Mouse (Mus musculus): ENCODE data around the gene Tspo. TPM values are rescaled to one million over a fixed set of nuclear protein-coding genes. Genes with fewer than 3 reads are reported as not detected.

Tspo gene
- polyA plus RNA-seq, 1 experiment: 584 TPM

DNA sequence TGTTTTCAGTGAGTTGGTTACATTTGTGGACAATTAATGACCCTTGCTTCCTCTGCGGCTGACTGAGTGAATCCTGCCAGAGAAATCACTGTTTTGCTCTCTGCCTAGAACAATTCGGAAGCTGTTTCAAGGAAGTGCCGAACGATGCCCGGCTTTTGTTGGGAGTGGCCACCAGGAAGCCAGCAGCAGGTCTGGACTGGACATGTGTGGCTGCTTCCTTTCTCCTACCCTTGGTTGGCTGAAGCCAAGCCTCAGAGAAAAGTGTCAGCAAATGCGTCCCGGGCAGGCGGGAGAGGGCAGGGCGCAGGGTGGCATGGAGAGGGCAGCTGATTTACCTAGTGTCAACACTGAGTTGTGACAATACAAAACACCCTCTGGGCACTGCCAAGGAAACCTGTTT, 33.2 kb upstream of the Tspo start:
- Histone ChIP-seq H3K4me1 (replicated peaks; ENCODE audit: control insufficient read depth, insufficient read depth, low read length) (peaks cover 6% of the 10 kb centered on the region; the same call in 1 of the 2 replicates), H3K36me3 (ENCODE audit: control insufficient read depth, insufficient read depth, low read length) (no peaks in the 10 kb centered on the region), H3K27me3 (ENCODE audit: control insufficient read depth, insufficient read depth, low read length) (peaks cover 2% of the 10 kb centered on the region; the same call in 1 of the 2 replicates), H3K27ac (ENCODE audit: control insufficient read depth, insufficient read depth, low read length) (no peak overlapping the region), H3K4me3 (ENCODE audit: control insufficient read depth, insufficient read depth, low read length) (no peak overlapping the region)
- 55% methylated on average over 9 of the region's 9 CpGs for WGBS
- DNase-seq: no peak
- TF ChIP-seq CTCF (IDR thresholded peaks at IDR 0.05; ENCODE audit: borderline replicate concordance, control insufficient read depth, extremely low read depth, insufficient read depth, low read length, poor library complexity) (no peak), POLR2A (IDR thresholded peaks at IDR 0.05; ENCODE audit: control insufficient read depth, extremely low read depth, insufficient read depth, low read length, poor library complexity) (no peak)

DNA sequence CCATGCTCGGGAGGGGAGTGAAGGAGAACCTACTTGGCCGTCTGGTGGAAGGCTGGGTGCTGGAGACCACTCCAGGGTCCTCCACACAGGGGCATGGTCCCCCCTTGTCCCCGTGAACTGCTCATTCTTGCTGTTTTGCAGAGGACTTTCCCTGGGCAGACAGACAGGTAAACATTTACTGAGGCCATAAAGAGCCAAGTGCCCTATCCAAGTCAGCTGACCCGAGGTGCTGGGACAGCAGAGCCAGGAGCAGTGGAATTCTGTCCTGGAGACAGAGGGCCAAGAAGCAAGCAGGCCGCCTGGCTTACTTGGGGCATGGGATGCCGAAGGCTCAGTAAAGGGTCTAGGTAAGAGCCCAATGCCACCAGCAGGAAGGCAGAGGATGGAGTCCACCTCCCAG, 32.7 kb upstream of the Tspo start:
- no peaks in the 10 kb centered on the region for H3K36me3 ChIP-seq (ENCODE audit: control insufficient read depth, insufficient read depth, low read length)
- WGBS: 84% methylated on average over 6 of the region's 6 CpGs
- DNase-seq: no peak
- H3K27me3 ChIP-seq (ENCODE audit: control insufficient read depth, insufficient read depth, low read length): peaks cover 2% of the 10 kb centered on the region; the same call in 1 of the 2 replicates
- peaks cover 6% of the 10 kb centered on the region; the same call in 1 of the 2 replicates for H3K4me1 ChIP-seq (replicated peaks; ENCODE audit: control insufficient read depth, insufficient read depth, low read length)
- no peak overlapping the region for H3K4me3 ChIP-seq (ENCODE audit: control insufficient read depth, insufficient read depth, low read length)
- H3K27ac ChIP-seq (ENCODE audit: control insufficient read depth, insufficient read depth, low read length): no peak overlapping the region
- TF ChIP-seq POLR2A (IDR thresholded peaks at IDR 0.05; ENCODE audit: control insufficient read depth, extremely low read depth, insufficient read depth, low read length, poor library complexity) (no peak), CTCF (IDR thresholded peaks at IDR 0.05; ENCODE audit: borderline replicate concordance, control insufficient read depth, extremely low read depth, insufficient read depth, low read length, poor library complexity) (no peak)

DNA sequence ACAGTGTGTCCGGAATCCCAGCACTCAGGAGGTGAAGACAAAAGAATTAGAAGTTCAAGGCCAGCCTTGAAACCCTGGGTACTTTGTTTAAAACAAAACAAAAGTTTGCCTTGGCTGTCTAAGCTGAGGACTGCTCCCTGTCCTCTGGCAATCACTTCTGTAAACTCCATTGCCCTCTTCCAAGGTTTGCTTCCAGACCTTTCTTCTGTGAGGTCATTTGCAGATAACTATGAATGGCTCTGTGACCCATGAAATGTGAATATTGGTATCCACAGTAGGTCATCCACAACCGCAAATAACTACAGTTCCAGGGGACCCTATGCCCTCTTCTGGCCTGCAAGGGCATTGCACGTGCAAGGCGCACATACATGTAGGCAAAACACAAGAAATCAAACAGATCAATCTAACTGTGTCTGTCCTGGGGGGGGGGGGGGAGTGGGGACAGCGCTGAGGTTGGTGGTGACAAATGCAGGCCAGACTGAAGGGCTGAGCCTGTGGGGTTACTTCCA, 31.4 kb upstream of the Tspo start:
- TF ChIP-seq POLR2A (IDR thresholded peaks at IDR 0.05; ENCODE audit: control insufficient read depth, extremely low read depth, insufficient read depth, low read length, poor library complexity) (no peak), CTCF (IDR thresholded peaks at IDR 0.05; ENCODE audit: borderline replicate concordance, control insufficient read depth, extremely low read depth, insufficient read depth, low read length, poor library complexity) (no peak)

DNA sequence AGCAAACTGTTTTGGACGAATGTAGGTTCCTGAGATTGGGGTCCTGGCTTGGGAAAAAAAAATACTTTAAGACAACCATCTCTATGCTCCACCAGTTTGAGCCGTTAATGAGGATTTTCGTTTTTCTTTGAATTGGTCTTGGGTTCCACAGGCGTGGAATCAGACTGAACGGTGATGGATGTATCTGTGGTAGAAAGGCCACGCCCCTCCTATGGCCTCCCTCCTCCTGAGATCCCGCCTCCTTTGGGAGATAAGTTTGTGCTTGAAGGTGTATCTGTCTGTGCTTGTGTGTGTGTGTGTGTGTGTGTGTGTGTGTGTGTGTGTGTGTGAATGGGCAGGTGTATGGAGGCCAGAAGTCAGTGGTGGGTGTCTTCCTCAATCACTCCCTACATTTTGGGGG, 30.8 kb upstream of the Tspo start:
- TF ChIP-seq CTCF (IDR thresholded peaks at IDR 0.05; ENCODE audit: borderline replicate concordance, control insufficient read depth, extremely low read depth, insufficient read depth, low read length, poor library complexity): no peak
- TF ChIP-seq POLR2A (IDR thresholded peaks at IDR 0.05; ENCODE audit: control insufficient read depth, extremely low read depth, insufficient read depth, low read length, poor library complexity): no peak
- Histone ChIP-seq H3K4me3 (ENCODE audit: control insufficient read depth, insufficient read depth, low read length) (no peak overlapping the region), H3K27me3 (ENCODE audit: control insufficient read depth, insufficient read depth, low read length) (no peaks in the 10 kb centered on the region), H3K36me3 (ENCODE audit: control insufficient read depth, insufficient read depth, low read length) (no peaks in the 10 kb centered on the region), H3K4me1 (replicated peaks; ENCODE audit: control insufficient read depth, insufficient read depth, low read length) (no peaks in the 10 kb centered on the region), H3K27ac (ENCODE audit: control insufficient read depth, insufficient read depth, low read length) (no peak overlapping the region)
- DNase-seq: no peak
- WGBS: 85% methylated on average over 7 of the region's 7 CpGs

More for the DNA sequence above, 31.4 kb upstream of the Tspo start:
- 91% methylated on average over 5 of the region's 5 CpGs for WGBS
- H3K36me3 ChIP-seq (ENCODE audit: control insufficient read depth, insufficient read depth, low read length): no peaks in the 10 kb centered on the region
- peaks cover 2% of the 10 kb centered on the region; the same call in 1 of the 2 replicates for H3K27me3 ChIP-seq (ENCODE audit: control insufficient read depth, insufficient read depth, low read length)
- peaks cover 6% of the 10 kb centered on the region; the same call in 1 of the 2 replicates for H3K4me1 ChIP-seq (replicated peaks; ENCODE audit: control insufficient read depth, insufficient read depth, low read length)
- no peak overlapping the region for H3K4me3 ChIP-seq (ENCODE audit: control insufficient read depth, insufficient read depth, low read length)
- no peak overlapping the region for H3K27ac ChIP-seq (ENCODE audit: control insufficient read depth, insufficient read depth, low read length)
- DNase-seq: no peak

DNA sequence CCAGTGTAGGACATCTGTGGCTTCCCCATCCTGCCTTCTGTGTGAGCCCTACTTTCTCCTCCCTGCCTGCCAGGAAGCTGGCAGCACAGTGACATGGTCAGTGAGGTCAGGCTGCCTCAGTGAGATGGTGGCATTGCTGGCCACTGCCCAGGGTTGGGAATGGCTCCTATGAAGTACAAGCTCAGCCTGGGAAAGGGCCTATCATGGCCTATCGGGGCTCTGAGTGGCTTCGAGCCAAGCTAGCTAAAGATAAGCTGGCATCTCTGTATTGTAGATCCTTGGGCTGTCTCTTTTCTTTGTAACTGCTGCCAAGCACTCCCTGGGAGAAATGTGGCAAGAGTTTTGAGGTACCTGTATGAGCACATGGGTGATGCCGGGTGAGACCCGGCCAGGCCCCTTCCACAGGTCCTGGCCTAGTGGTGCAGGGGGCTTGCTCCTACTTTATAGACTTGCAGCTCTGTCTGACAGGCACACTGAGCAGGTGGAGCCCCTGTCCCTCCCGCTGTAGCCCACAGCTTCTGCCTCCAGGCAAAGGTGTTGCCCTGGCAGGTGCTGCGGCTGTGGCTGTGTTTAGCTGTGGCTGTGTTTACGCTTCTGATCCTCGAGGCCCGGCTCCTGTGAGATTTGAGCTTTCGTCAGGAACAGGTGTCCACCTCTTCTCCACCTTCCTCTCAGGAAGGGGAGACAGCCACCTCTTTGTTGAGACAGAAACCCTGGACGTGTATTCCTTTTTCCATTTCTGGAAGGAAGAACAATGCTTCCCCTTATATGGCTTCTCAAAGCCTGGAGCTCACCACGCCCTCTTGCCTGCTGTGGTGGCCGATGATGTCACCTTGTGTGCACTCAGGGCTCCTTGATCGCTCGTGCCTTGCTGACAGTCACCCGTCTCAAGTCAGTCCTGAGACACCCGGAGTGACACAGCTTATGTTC, 28.2 kb upstream of the Tspo start:
- TF ChIP-seq CTCF (IDR thresholded peaks at IDR 0.05; ENCODE audit: borderline replicate concordance, control insufficient read depth, extremely low read depth, insufficient read depth, low read length, poor library complexity) (no peak), POLR2A (IDR thresholded peaks at IDR 0.05; ENCODE audit: control insufficient read depth, extremely low read depth, insufficient read depth, low read length, poor library complexity) (no peak)
- H3K27ac ChIP-seq (ENCODE audit: control insufficient read depth, insufficient read depth, low read length): no peak overlapping the region
- H3K27me3 ChIP-seq (ENCODE audit: control insufficient read depth, insufficient read depth, low read length): no peaks in the 10 kb centered on the region
- no peaks in the 10 kb centered on the region for H3K36me3 ChIP-seq (ENCODE audit: control insufficient read depth, insufficient read depth, low read length)
- DNase-seq: no peak
- 82% methylated on average over 17 of the region's 17 CpGs for whole genome bisulfite sequencing
- no peak overlapping the region for H3K4me3 ChIP-seq (ENCODE audit: control insufficient read depth, insufficient read depth, low read length)
- H3K4me1 ChIP-seq (replicated peaks; ENCODE audit: control insufficient read depth, insufficient read depth, low read length): no peaks in the 10 kb centered on the region

DNA sequence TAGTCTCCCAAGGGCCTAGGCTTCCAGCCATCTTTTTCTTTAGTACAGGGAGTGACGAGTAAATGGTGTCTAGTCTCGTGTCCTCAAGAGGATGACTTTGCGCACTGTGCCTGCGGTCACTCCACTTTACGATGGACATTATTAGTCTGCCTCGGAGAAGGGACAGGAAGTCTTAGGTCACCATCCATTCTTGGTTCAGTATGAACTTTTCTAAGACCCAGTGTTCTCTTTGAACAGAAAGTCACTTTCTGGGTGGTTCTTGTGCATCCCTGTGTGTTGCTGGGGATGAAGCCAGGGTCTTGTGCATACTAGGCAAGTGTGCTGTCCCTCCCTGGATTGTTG, 27.5 kb upstream of the Tspo start:
- H3K36me3 ChIP-seq (ENCODE audit: control insufficient read depth, insufficient read depth, low read length): no peaks in the 10 kb centered on the region
- H3K27ac ChIP-seq (ENCODE audit: control insufficient read depth, insufficient read depth, low read length): no peak overlapping the region
- H3K4me1 ChIP-seq (replicated peaks; ENCODE audit: control insufficient read depth, insufficient read depth, low read length): no peaks in the 10 kb centered on the region
- H3K27me3 ChIP-seq (ENCODE audit: control insufficient read depth, insufficient read depth, low read length): no peaks in the 10 kb centered on the region
- DNase-seq: no peak
- H3K4me3 ChIP-seq (ENCODE audit: control insufficient read depth, insufficient read depth, low read length): no peak overlapping the region
- TF ChIP-seq POLR2A (IDR thresholded peaks at IDR 0.05; ENCODE audit: control insufficient read depth, extremely low read depth, insufficient read depth, low read length, poor library complexity) (no peak), CTCF (IDR thresholded peaks at IDR 0.05; ENCODE audit: borderline replicate concordance, control insufficient read depth, extremely low read depth, insufficient read depth, low read length, poor library complexity) (no peak)
- 85% methylated on average over 6 of the region's 6 CpGs for WGBS
